Mouse (Mus musculus) splenic B cell, adult 2 months (primary cell): Measurements from ENCODE around the gene Rgs17.
A peak's percentile ranks its signal among the peaks of the same experiment; 100 is the strongest.

ENCODE experiments used
- DNase-seq: peaks from one replicate; pipeline ENCODE4 v3.0.0-alpha.2; 2011; ENCODE audit warnings: low read depth, low spot score
- H3K27me3 ChIP-seq: 2 replicates; pipeline ENCODE4 v1.6.1; 2012; ENCODE audit warnings: mild to moderate bottlenecking, low read length, moderate library complexity, mixed read lengths; ENCODE audit not compliant: control insufficient read depth, poor library complexity, insufficient read depth, severe bottlenecking
- H3K36me3 ChIP-seq: 2 replicates; pipeline ENCODE4 v1.6.1; 2012; ENCODE audit warnings: mild to moderate bottlenecking, low read length, moderate library complexity, mixed read lengths; ENCODE audit not compliant: control insufficient read depth, poor library complexity, insufficient read depth, severe bottlenecking

Gene Rgs17

DNA sequence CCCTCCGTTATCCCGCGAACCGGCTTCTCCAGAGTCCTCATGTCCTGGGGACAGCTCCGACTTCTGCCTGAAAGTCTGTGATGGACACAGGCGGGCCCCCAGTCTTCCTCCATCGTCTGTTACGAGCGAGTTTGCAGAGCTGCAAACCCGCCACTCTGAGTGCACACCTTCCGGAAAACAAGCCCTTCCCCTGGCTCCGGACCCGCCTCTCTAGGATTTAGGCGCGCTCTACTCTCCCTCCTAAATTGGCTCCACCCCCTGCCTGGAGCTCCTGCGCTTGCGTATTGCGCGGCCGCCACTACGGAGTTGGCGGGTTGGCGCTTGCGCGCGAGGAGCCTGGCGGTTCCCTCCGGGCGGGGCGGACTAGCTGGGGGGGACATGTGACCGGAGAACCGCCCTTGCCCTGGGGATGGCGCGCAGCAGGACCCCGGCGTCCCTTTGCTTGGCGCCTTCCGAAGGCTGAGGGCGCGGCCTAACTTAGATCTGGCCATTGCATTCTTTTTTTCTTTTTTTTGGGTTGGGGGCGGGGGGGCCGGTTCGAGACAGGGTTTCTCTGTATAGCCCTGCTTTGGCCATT is 116.4 kb downstream of the Rgs17 start:
- Histone ChIP-seq H3K27me3 (no peaks in the 10 kb centered on the region), H3K36me3 (peaks cover 8% of the 10 kb centered on the region)
- peak; percentile 98 for DNase-seq

DNA sequence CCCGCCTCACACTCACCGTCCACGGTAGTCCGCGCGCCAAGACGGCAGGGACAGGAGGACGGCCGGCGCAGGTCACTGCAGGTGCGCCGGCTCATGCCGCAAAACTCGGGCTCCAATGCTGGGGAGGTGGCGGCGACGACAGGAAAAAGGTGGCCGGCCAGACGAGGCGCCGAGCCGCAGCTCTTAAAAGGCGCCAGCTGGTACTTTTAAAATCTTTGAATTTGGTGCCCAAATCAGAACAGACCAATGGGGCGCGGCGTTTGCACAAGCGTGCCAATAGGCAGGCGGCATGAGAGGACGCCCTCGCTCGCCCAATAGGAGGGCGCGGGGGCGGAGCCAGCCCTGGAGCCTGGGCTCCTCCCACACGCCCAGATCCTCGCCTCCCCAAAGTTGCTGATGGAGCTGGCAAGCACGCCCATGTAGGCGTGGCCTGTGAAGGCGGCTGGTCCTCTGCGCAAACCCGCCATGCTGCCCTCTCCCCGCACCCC is 116.9 kb downstream of the Rgs17 start, which contains the start of gene Fbxo5:
TSS of gene Fbxo5 (minus strand) at position 358 of the 488 bp plus-strand sequence.
- DNase-seq, result peak; percentile 99
- H3K27me3 ChIP-seq, result no peaks in the 10 kb centered on the region
- peaks cover 8% of the 10 kb centered on the region for H3K36me3 ChIP-seq

DNA sequence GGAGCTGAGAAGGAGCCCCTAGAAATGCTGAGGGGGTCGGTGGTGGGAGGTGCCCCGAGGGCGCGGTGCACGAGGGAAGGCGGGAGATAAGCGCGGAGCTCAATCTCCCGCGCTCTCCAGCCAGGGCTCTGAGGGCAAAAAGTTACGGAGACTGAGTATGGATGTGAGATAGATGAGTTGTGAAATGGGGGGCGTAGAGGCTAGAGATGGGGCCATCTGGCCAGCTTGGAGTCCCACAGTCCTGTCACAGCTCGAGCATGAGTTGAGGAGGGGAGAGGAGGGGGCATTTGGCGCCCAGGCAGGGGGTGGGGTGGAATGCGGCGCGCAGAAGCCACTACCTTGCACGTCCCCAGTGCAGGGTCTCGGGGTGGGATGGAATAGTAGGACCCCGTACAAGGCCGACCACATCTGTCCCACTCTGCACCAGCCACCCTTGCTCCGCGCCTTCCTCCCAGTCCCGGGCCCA is 117.5 kb downstream of the Rgs17 start:
- Histone ChIP-seq H3K36me3 (peaks cover 10% of the 10 kb centered on the region), H3K27me3 (no peaks in the 10 kb centered on the region)
- DNase-seq, result no peak

DNA sequence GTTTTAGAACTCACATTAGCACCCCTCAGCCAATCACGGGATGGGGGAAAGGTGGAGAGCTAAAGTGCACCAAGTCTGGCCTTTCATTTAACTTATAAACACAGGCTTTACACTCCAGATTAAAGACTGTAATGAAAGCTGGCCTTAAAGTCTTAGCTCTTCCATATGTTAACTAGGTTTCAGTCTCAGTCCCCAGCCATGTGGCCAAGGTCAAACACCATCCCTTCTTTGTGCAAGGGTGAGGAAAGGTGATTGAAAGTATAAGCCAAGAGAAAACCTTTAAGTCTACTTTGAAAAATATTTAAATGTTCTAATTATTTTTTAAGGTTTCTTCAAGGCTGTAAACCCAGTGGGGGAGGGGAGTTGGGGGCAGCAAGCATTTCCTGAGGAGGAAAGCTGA is 118.5 kb downstream of the Rgs17 start:
- no peaks in the 10 kb centered on the region for H3K27me3 ChIP-seq
- no peak for DNase-seq

DNA sequence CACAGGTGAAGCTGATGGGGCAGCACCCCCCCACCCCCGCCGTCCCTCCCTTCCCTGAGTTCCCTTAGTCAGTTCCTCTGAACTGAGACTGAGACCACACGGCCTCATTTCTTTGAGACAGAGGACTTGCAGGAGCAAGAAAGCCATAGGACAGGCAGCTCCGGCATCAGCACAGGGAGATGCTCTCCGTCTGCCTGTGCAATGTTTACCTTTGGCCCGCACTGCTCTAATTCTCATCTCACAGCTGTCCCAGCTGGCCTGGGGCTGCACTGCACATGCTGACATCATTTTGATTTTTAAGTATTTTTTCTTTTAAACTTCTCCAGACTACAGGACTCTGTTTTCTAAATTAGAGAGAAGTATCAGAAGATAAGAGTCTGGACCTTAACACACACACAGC is 119.3 kb downstream of the Rgs17 start:
- no peak for DNase-seq
- peaks cover 12% of the 10 kb centered on the region for H3K36me3 ChIP-seq
- H3K27me3 ChIP-seq, result no peaks in the 10 kb centered on the region

More for the DNA sequence above, 118.5 kb downstream of the Rgs17 start:
- H3K36me3 ChIP-seq, result peaks cover 10% of the 10 kb centered on the region

DNA sequence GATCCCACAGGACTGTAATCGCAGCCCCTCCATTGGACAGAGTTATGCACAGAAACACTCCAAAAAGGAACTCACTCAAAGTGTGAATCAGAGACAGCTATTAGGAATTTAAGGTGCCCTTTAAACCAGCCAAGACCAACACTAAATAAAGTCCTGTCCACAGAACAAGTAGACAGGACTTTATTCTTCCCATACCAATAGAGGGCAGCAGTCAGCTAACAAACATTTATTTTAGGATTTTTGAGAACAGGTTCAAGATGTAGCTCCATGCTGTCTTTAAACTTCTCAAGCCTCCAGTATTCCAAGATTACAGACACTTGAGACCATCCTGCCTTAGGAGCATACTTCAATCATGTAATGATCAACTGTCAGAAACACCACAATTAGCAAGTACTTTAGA is 121.7 kb downstream of the Rgs17 start:
- peak; percentile 64 for DNase-seq
- peaks cover 12% of the 10 kb centered on the region for H3K36me3 ChIP-seq
- no peaks in the 10 kb centered on the region for H3K27me3 ChIP-seq

DNA sequence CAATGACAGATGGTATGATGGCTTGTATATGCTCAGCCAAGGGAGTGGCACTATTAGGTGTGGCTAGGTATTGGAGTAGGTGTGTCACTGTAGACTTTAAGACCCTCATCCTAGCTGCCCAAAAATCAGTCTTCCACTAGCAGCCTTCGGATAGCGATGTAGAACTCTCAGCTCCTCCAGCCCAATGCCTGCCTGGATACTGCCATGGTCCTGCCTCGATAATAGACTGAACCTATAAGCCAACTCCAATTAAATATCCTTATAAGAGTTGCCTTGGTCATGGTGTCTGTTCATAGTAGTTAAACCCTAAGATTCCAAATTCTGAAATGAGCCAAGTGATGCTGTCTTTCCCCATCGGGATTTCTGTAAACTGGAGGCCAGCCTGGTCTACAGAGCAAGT is 124.1 kb downstream of the Rgs17 start:
- H3K27me3 ChIP-seq, result no peaks in the 10 kb centered on the region
- no peak for DNase-seq
- H3K36me3 ChIP-seq, result peaks cover 12% of the 10 kb centered on the region

DNA sequence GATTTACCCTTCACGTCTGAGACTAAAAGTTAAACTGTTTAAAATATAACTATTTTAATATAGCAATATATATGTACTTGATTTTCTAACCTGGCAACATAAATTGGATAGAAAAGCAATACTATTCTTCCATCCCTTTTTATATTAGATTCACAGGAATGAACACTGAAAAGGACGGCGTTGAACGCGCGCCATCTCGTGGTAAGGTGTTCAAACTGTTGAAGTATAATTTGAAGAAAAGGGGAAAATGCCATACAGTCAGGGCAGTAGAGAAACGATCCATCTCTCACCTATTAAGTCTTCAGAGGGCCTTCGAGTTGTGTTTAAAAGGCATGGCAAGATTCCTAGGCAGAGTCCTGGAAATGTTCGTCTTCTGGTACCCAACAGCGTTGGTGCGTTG is 131.5 kb downstream of the Rgs17 start:
- DNase-seq, result peak; percentile 39
- no peaks in the 10 kb centered on the region for H3K36me3 ChIP-seq

DNA sequence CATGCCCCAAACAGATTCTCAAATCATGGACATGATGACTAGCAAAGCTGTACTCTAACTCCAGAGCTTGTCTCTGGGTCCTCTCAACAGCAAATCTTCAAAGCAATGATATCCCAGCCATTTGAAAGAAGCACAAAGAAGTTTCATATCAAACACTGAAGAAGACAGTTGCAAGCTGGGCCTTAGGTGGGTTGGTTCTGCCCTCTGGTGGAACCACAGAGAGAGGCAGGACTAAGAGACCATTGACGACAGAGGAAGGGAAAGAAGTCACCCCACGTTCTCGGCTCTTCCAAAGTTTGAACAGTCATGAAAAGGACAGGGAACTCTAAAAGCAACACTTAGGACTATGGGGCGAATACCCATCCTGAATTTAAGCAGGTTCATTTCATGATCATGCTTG is 135.3 kb downstream of the Rgs17 start:
- H3K27me3 ChIP-seq, result no peaks in the 10 kb centered on the region
- peak; percentile 45 for DNase-seq
- no peaks in the 10 kb centered on the region for H3K36me3 ChIP-seq

More for the DNA sequence above, 131.5 kb downstream of the Rgs17 start:
- H3K27me3 ChIP-seq, result no peaks in the 10 kb centered on the region
